Mouse (Mus musculus) kidney, embryonic 16.5 days (tissue): ENCODE results near the gene Bmpr1b. TPM values are rescaled to one million over a fixed set of nuclear protein-coding genes. Genes with fewer than 3 reads are reported as not detected.

Source experiments
- ATAC-seq: fragments of 200-750 bp; cut with Nextera tagmentation; 2 replicates; pipeline ENCODE4 v1.8.0; 2017; ENCODE audit warnings: moderate TSS enrichment; ENCODE audit not compliant: low FRiP score, low TSS enrichment
- H3K27ac ChIP-seq: fragments of 300-500 bp; sonication (generic); 2 replicates; pipeline ENCODE4 v1.5.1; 2014; ENCODE audit warnings: low read length
- H3K27me3 ChIP-seq: fragments of 300-500 bp; sonication (generic); 2 replicates; pipeline ENCODE4 v1.6.1; 2014; ENCODE audit warnings: low read length, control low read depth, mixed read lengths; ENCODE audit not compliant: insufficient read depth
- H3K36me3 ChIP-seq: fragments of 300-500 bp; sonication (generic); 2 replicates; pipeline ENCODE4 v1.6.1; 2014; ENCODE audit warnings: low read length, control low read depth, mixed read lengths; ENCODE audit not compliant: insufficient read depth
- H3K4me1 ChIP-seq: fragments of 300-500 bp; sonication (generic); 2 replicates; pipeline ENCODE4 v1.6.1; 2014; ENCODE audit warnings: low read length, control low read depth, mixed read lengths; ENCODE audit not compliant: insufficient read depth
- H3K4me2 ChIP-seq: fragments of 300-500 bp; sonication (generic); replicated peaks from 2 replicates; pipeline ENCODE4 v1.6.1; 2014; ENCODE audit warnings: low read depth, low read length
- H3K4me3 ChIP-seq: fragments of 300-500 bp; sonication (generic); 2 replicates; pipeline ENCODE4 v1.5.1; 2014; ENCODE audit warnings: mild to moderate bottlenecking, low read length
- H3K9ac ChIP-seq: fragments of 300-500 bp; sonication (generic); replicated peaks from 2 replicates; pipeline ENCODE4 v1.6.1; 2014; ENCODE audit warnings: low read length
- H3K9me3 ChIP-seq: fragments of 300-500 bp; sonication (generic); 2 replicates; pipeline ENCODE4 v1.6.1; 2016; ENCODE audit warnings: low read length, control low read depth
- WGBS: fragments of 180-500 bp; shearing (Covaris S2); extraction: QIAGEN DNeasy Blood & Tissue Kit; methylation state at CpG from one replicate; pipeline ENCODE4 v1.1.7; 2014; 5-methylcytosine and 5-hydroxymethylcytosine counted together
- polyA plus RNA-seq: library from polyadenylated mRNA; unstranded; fragments of >200 nt; fragmentation: Nextera tagmentation; extraction: Ambion mirVana; gene quantifications from 2 replicates; pipeline ENCODE4 v1.2.1, GENCODE M21; 2015

The Bmpr1b gene
- polyA plus RNA-seq, 1 experiment from 2014 or later, result 8.8 TPM

DNA sequence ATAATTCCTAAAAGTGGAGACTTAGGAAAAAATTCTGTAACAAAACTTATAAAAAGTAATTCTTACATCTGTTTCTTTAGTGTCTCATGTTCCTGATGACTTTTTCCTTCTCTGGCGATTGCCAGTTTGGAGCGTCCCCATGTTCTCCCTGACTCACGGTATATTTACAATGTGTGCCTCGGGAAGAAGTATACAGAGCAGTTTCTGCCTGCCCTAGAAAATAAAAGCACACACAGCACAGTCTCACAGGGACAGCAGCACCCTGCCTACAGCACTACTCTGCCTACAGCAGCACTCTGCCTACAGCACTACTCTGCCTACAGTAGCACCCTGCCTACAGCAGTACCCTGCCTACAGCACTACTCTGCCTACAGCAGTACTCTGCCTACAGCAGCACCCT lies 4.8 kb upstream of the Bmpr1b start:
- WGBS, result 89% methylated on average over 4 of the region's 4 CpGs
- Histone ChIP-seq H3K27ac (no peak overlapping the region), H3K9ac (no peak overlapping the region), H3K9me3 (no peaks in the 10 kb centered on the region), H3K4me2 (no peak overlapping the region), H3K4me1 (no peaks in the 10 kb centered on the region), H3K27me3 (peaks cover 8% of the 10 kb centered on the region), H3K36me3 (no peaks in the 10 kb centered on the region), H3K4me3 (no peak overlapping the region)
- ATAC-seq, result no peak

DNA sequence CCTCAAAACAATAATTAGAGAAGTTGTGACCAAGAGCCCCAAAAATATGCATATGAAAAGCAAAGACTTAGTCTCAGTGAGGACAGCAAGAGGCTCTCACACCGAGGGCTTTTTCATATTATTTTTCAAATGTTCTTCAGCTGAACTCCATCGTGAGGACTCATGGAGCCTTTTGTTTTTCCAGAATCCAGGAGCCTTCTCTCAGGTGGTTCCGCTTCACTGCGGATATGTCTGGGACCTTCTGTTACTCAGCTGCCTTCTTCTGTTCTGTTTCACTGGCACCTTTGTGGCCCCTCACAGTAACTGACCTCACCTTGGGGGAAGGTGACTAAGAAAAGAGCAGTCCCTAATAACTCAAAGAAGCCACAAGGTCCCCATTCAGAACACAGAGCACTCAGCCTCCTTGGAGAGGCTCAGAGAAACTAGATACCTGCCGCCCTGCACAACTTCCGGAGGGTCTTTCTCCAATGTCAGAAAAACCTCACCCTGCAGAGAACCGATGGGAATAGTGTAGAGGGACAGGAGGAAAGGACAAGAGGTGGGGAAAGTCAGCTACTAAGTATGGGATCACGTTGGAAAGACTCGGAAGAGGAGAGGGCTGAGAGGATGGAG lies 868 bp downstream of the Bmpr1b start:
- H3K9ac ChIP-seq, result peak overlapping the region; percentile 81

GRCm38 (mm10) chr3:142164981-142165380 lies 4.2 kb downstream of the Bmpr1b start:
- WGBS, result 60% methylated on average over 9 of the region's 9 CpGs
- peak overlapping the region; percentile 18 for H3K4me2 ChIP-seq
- no peak overlapping the region for H3K4me3 ChIP-seq
- no peak for ATAC-seq
- H3K9ac ChIP-seq, result no peak overlapping the region
- H3K27ac ChIP-seq, result peak overlapping the region; percentile 65
- no peaks in the 10 kb centered on the region for H3K27me3 ChIP-seq
- H3K36me3 ChIP-seq, result no peaks in the 10 kb centered on the region
- H3K9me3 ChIP-seq, result no peaks in the 10 kb centered on the region
- peaks cover 16% of the 10 kb centered on the region for H3K4me1 ChIP-seq

More for the DNA sequence above, 868 bp downstream of the Bmpr1b start:
- Histone ChIP-seq H3K4me2 (peak overlapping the region; percentile 92), H3K9me3 (no peaks in the 10 kb centered on the region), H3K4me3 (peak overlapping the region; percentile 74), H3K4me1 (peaks cover 16% of the 10 kb centered on the region), H3K27ac (peak overlapping the region; percentile 73), H3K27me3 (peaks cover 8% of the 10 kb centered on the region), H3K36me3 (no peaks in the 10 kb centered on the region)
- ATAC-seq, result peak; percentile 41
- WGBS, result 7% methylated on average over 9 of the region's 9 CpGs

DNA sequence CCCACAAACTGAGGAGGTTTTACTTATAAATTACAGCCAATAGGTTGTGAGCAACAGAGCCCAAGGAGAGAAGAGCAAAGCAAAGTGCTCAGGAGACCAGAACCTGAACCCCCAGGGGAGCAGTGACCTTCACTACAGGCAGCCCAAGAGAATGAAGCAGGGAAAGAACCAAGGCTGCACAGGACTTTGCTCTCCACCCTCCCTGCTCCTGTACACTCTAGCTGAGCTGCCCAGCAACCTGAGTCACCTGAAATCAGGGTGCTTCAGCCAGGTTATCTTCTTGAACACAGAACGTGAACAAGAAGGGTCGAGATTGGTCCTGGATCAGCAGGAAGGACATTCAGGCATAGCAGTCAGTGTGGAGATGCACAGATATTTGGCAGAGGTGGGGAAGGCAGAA lies 5.3 kb downstream of the Bmpr1b start:
- WGBS, result 61% methylated on average over 2 of the region's 2 CpGs

GRCm38 (mm10) chr3:142161405-142161804 lies 7.8 kb downstream of the Bmpr1b start:
- Histone ChIP-seq H3K9ac (no peak overlapping the region), H3K36me3 (no peaks in the 10 kb centered on the region), H3K4me3 (no peak overlapping the region), H3K27me3 (no peaks in the 10 kb centered on the region), H3K9me3 (no peaks in the 10 kb centered on the region), H3K27ac (no peak overlapping the region), H3K4me1 (peaks cover 16% of the 10 kb centered on the region), H3K4me2 (no peak overlapping the region)
- ATAC-seq, result no peak
- WGBS, result 70% methylated on average over 3 of the region's 3 CpGs

More for the DNA sequence above, 5.3 kb downstream of the Bmpr1b start:
- no peak overlapping the region for H3K27ac ChIP-seq
- no peak overlapping the region for H3K4me2 ChIP-seq
- H3K9me3 ChIP-seq, result no peaks in the 10 kb centered on the region
- no peak for ATAC-seq
- no peaks in the 10 kb centered on the region for H3K27me3 ChIP-seq
- no peak overlapping the region for H3K4me3 ChIP-seq
- H3K4me1 ChIP-seq, result peaks cover 16% of the 10 kb centered on the region
- H3K36me3 ChIP-seq, result no peaks in the 10 kb centered on the region
- no peak overlapping the region for H3K9ac ChIP-seq

GRCm38 (mm10) chr3:142151980-142152379 lies 17.2 kb downstream of the Bmpr1b start:
- Histone ChIP-seq H3K9me3 (no peaks in the 10 kb centered on the region), H3K9ac (no peak overlapping the region), H3K36me3 (no peaks in the 10 kb centered on the region), H3K4me2 (no peak overlapping the region), H3K27ac (no peak overlapping the region), H3K27me3 (no peaks in the 10 kb centered on the region), H3K4me3 (no peak overlapping the region), H3K4me1 (no peaks in the 10 kb centered on the region)
- no peak for ATAC-seq
- WGBS, result 91% methylated on average over 5 of the region's 5 CpGs

DNA sequence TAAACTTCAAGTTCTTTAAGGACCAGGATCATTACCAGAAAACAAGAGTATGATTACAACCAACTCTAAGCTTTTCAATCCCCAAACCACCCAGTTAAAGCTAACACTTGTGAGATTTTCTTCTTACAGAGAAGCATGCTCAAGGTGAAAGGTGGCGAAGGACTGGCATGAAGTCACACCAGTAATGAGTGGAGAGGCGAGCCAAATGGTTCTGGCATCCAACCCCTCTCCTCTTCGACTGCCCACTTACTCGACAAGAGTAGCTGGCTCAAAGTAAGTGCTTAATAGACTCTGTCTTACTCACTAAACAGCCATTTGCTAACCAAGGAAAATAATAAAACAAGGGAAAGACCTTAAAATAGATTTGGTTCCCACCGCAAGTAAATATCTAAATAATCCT lies 30.4 kb downstream of the Bmpr1b start:
- Histone ChIP-seq H3K4me2 (no peak overlapping the region), H3K4me3 (no peak overlapping the region), H3K9me3 (no peaks in the 10 kb centered on the region), H3K27ac (no peak overlapping the region), H3K9ac (no peak overlapping the region), H3K27me3 (no peaks in the 10 kb centered on the region), H3K36me3 (no peaks in the 10 kb centered on the region), H3K4me1 (0 out of 2 replicates have a peak, but pooled peaks cover 3% of the 10 kb centered on the region)
- WGBS, result 63% methylated on average over 5 of the region's 5 CpGs
- ATAC-seq, result no peak

- no peak overlapping the region for H3K9ac ChIP-seq
- H3K4me1 ChIP-seq, result peaks cover 21% of the 10 kb centered on the region
- H3K27me3 ChIP-seq, result no peaks in the 10 kb centered on the region
- no peak overlapping the region for H3K4me3 ChIP-seq
- H3K4me2 ChIP-seq, result no peak overlapping the region
- no peak for ATAC-seq
- H3K36me3 ChIP-seq, result no peaks in the 10 kb centered on the region
- 53% methylated on average over 1 of the region's 1 CpGs for WGBS
- H3K27ac ChIP-seq, result no peak overlapping the region
- no peaks in the 10 kb centered on the region for H3K9me3 ChIP-seq
These were observed 42.8 kb downstream of the Bmpr1b start for GRCm38 (mm10) chr3:142126379-142126778.

DNA sequence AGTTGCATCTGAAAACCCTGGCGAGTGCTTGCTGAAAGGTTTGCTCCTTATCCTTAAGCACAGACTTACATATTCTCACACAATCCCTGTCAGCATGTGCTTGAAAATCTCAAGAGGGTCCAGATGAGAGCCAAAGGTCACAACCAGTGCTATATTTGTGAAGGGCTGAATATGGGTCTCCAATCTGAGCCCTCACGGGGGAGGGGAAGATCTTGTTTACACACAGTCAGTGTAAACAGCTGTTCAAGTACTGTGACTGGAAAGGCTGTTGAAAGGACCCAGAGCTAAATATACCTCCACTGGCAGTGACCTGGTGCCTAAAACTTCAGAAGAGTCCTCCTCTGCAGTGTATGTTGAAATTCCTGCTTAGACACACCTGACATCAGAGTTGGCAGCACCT lies 43.7 kb downstream of the Bmpr1b start:
- no peaks in the 10 kb centered on the region for H3K9me3 ChIP-seq

DNA sequence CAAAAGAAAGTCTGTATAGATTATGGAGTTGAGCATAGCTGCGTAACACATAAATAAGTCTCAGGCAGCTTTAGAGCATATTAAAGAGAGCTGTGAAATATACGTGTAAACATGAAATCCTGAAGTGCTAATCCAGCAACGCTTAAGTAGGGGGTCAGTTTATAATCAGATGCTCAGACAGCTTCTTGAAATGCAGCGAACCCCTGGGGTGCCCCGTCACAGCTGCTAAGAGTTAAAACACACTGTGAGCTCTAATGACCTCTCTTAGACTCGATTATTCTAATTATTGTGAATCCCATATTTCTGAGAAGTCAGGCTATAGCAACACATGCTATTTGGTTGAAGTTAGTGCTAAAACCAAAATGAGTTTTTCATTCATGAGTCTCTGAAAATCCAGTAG lies 45.0 kb downstream of the Bmpr1b start:
- H3K27ac ChIP-seq, result no peak overlapping the region
- no peaks in the 10 kb centered on the region for H3K36me3 ChIP-seq
- H3K4me2 ChIP-seq, result no peak overlapping the region
- H3K9me3 ChIP-seq, result no peaks in the 10 kb centered on the region
- 73% methylated on average over 6 of the region's 6 CpGs for WGBS
- H3K4me1 ChIP-seq, result peaks cover 21% of the 10 kb centered on the region
- no peaks in the 10 kb centered on the region for H3K27me3 ChIP-seq
- no peak overlapping the region for H3K9ac ChIP-seq
- no peak overlapping the region for H3K4me3 ChIP-seq
- no peak for ATAC-seq

More for the DNA sequence above, 43.7 kb downstream of the Bmpr1b start:
- no peak overlapping the region for H3K27ac ChIP-seq
- ATAC-seq, result peak; percentile 54; the same call in 1 of the 2 replicates
- H3K4me1 ChIP-seq, result peaks cover 21% of the 10 kb centered on the region
- no peaks in the 10 kb centered on the region for H3K27me3 ChIP-seq
- H3K9ac ChIP-seq, result no peak overlapping the region
- 61% methylated on average over 2 of the region's 2 CpGs for WGBS
- H3K4me2 ChIP-seq, result no peak overlapping the region
- no peaks in the 10 kb centered on the region for H3K36me3 ChIP-seq
- H3K4me3 ChIP-seq, result no peak overlapping the region
